Comparison of ENCODE assay signal across 14 mouse cellular contexts in the genomic region with DNA sequence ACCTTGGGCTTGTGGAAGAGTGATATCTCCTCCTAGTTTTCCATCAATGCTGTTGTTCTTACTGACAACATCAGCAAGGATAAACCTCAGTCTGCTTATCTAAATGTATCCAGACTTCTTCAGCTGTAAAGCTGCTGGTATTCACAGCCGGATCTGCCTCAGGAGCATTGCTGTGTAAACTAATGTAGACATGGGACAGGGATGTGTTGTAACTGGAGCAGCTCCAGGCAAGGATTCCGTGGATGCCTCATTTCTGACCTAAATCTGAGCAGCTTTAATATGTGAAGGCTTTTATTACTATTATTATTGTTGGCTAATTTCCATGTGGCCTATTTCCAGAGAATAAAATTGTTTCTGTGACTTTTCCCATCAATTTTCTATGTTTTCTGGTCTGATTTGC.
DNase-seq lines count a peak whose midpoint lies in the region.
"Had no signal": no experiment of that assay in that cellular context is flagged by ENCODE, and none has a peak within 500 bp of the region (broad histone marks: within the 10 kb centered on the region; RNA-seq: fewer than 3 reads in every experiment).

No protein-coding gene starts in this region.

- peak; percentile 4 for DNase-seq in heart, postnatal 4 days
- DNase-seq in heart, postnatal 14 days: no peak
- peak; percentile 10 for DNase-seq in kidney, postnatal 10 days
- DNase-seq in kidney, postnatal 36 days: no peak
- DNase-seq in retina, postnatal 1 day: peak; percentile 14
- no peak for DNase-seq in retina, embryonic 14.5 days (ENCODE audit: low spot score)
- DNase-seq in thymus, postnatal 36 days: no peak
- DNase-seq: adrenal gland, postnatal 14 days; cerebellum, adult 11 months; cerebellum, adult 8-10 months; cerebellum, postnatal 14 days; embryo, embryonic 11 days; gastrocnemius, postnatal 10 days; heart, adult 18-20 months had no signal

- intact Hi-C loops in heart, postnatal 14 days (cut with DNase I): no loop called here

Comparison
In these comparisons a context has a peak if more than half of its experiments do, and no peak if none do; other contexts are left out.
1. DNase-seq: peak in heart, postnatal 4 days (single experiment), kidney, postnatal 10 days (single experiment) and retina, postnatal 1 day (single experiment); none in heart, postnatal 14 days (0 of 2), kidney, postnatal 36 days (0 of 2), retina, embryonic 14.5 days (single experiment) and thymus, postnatal 36 days (0 of 2).